ENCODE assay signal across 13 mouse cellular contexts in genomic region chr8:47718641-47719040, GRCm38 (mm10). TPM values are rescaled to one million over a fixed set of nuclear protein-coding genes. Genes with fewer than 3 reads are reported as not detected.
DNase-seq lines count a peak whose midpoint lies in the region; ATAC-seq lines count a peak whose summit lies in the region.
"Had no signal": no experiment of that assay in that cellular context is flagged by ENCODE, and none has a peak within 500 bp of the region (broad histone marks: within the 10 kb centered on the region; RNA-seq: fewer than 3 reads in every experiment).

No protein-coding gene starts in this region.

- H3K9me3 ChIP-seq in hindbrain, embryonic 11.5 days (ENCODE audit: control insufficient read depth, low read length), result no peaks in the 10 kb centered on the region
- no peaks in the 10 kb centered on the region for H3K9me3 ChIP-seq in hindbrain, embryonic 13.5 days
- no peaks in the 10 kb centered on the region for H3K9me3 ChIP-seq in midbrain, embryonic 13.5 days
- H3K9me3 ChIP-seq in midbrain, embryonic 16.5 days (replicated peaks; ENCODE audit: control insufficient read depth, low read length, poor library complexity, severe bottlenecking), result no peaks in the 10 kb centered on the region
- H3K9me3 ChIP-seq in limb, embryonic 12.5 days, result no peaks in the 10 kb centered on the region
- H3K9me3 ChIP-seq: forebrain, embryonic 12.5 days had no signal

- H3K27me3 ChIP-seq in hindbrain, embryonic 11.5 days (ENCODE audit: control insufficient read depth, insufficient read depth, low read length), result no peaks in the 10 kb centered on the region
- H3K27me3 ChIP-seq in hindbrain, embryonic 13.5 days, result no peaks in the 10 kb centered on the region
- H3K27me3 ChIP-seq in midbrain, embryonic 13.5 days, result no peaks in the 10 kb centered on the region
- no peaks in the 10 kb centered on the region for H3K27me3 ChIP-seq in midbrain, embryonic 16.5 days (ENCODE audit: control insufficient read depth, insufficient read depth, low read depth, low read length)
- H3K27me3 ChIP-seq in limb, embryonic 12.5 days, result peaks cover 5% of the 10 kb centered on the region; the same call in 1 of the 2 replicates
- H3K27me3 ChIP-seq: forebrain, embryonic 12.5 days had no signal

- no peak for ATAC-seq in hindbrain, embryonic 11.5 days (ENCODE audit: low FRiP score)
- ATAC-seq in hindbrain, embryonic 13.5 days (ENCODE audit: low FRiP score), result no peak
- ATAC-seq in midbrain, embryonic 13.5 days, result no peak
- no peak for ATAC-seq in midbrain, embryonic 16.5 days
- no peak for ATAC-seq in limb, embryonic 12.5 days (ENCODE audit: insufficient number of reproducible peaks, insufficient read depth, low FRiP score, low TSS enrichment, low read depth)

- WGBS in hindbrain, embryonic 11.5 days, result 26% methylated on average over 11 of the region's 11 CpGs
- 22% methylated on average over 11 of the region's 11 CpGs for whole genome bisulfite sequencing in hindbrain, embryonic 13.5 days
- WGBS in midbrain, embryonic 13.5 days, result 30% methylated on average over 11 of the region's 11 CpGs
- WGBS in midbrain, embryonic 16.5 days, result 31% methylated on average over 11 of the region's 11 CpGs
- 25% methylated on average over 11 of the region's 11 CpGs for WGBS in limb, embryonic 12.5 days

- no peak overlapping the region for H3K9ac ChIP-seq in hindbrain, embryonic 11.5 days (ENCODE audit: low read depth, low read length)
- no peak overlapping the region for H3K9ac ChIP-seq in hindbrain, embryonic 13.5 days
- 0 out of 2 replicates have a peak overlapping the region, but pooled peaks have one; percentile 16 for H3K9ac ChIP-seq in midbrain, embryonic 13.5 days (replicated peaks)
- H3K9ac ChIP-seq in midbrain, embryonic 16.5 days (ENCODE audit: low read depth, low read length), result no peak overlapping the region
- H3K9ac ChIP-seq in limb, embryonic 12.5 days (replicated peaks), result no peak overlapping the region
- H3K9ac ChIP-seq: forebrain, embryonic 12.5 days had no signal

- no peak overlapping the region for H3K4me3 ChIP-seq in hindbrain, embryonic 11.5 days (ENCODE audit: low read depth, low read length)
- no peak overlapping the region for H3K4me3 ChIP-seq in hindbrain, embryonic 13.5 days
- no peak overlapping the region for H3K4me3 ChIP-seq in midbrain, embryonic 13.5 days (replicated peaks)
- no peak overlapping the region for H3K4me3 ChIP-seq in midbrain, embryonic 16.5 days (ENCODE audit: low read depth, low read length)
- no peak overlapping the region for H3K4me3 ChIP-seq in limb, embryonic 12.5 days (replicated peaks)
- H3K4me3 ChIP-seq: forebrain, embryonic 12.5 days; heart, adult 2 months had no signal

- no peak overlapping the region for H3K27ac ChIP-seq in hindbrain, embryonic 11.5 days (ENCODE audit: low read depth, low read length)
- H3K27ac ChIP-seq in hindbrain, embryonic 13.5 days, result no peak overlapping the region
- no peak overlapping the region for H3K27ac ChIP-seq in midbrain, embryonic 13.5 days
- no peak overlapping the region for H3K27ac ChIP-seq in midbrain, embryonic 16.5 days (ENCODE audit: low read length)
- no peak overlapping the region for H3K27ac ChIP-seq in limb, embryonic 12.5 days
- H3K27ac ChIP-seq: forebrain, embryonic 12.5 days; heart, adult 2 months had no signal

- no peak overlapping the region for H3K4me2 ChIP-seq in hindbrain, embryonic 11.5 days (replicated peaks; ENCODE audit: low read depth, low read length)
- H3K4me2 ChIP-seq in hindbrain, embryonic 13.5 days, result no peak overlapping the region
- no peak overlapping the region for H3K4me2 ChIP-seq in midbrain, embryonic 13.5 days (replicated peaks)
- H3K4me2 ChIP-seq in midbrain, embryonic 16.5 days (ENCODE audit: low read length), result no peak overlapping the region
- H3K4me2 ChIP-seq in limb, embryonic 12.5 days, result peak overlapping the region; percentile 15; the same call in 1 of the 2 replicates
- H3K4me2 ChIP-seq: forebrain, embryonic 12.5 days had no signal

- peak; percentile 23 for DNase-seq in embryo, embryonic 11 days
- no peak for DNase-seq in embryo, embryonic 10 days (ENCODE audit: low spot score)
- DNase-seq in hindbrain, embryonic 11.5 days (ENCODE audit: low spot score), result peak; percentile 11
- no peak for DNase-seq in urinary bladder, postnatal 14 days (ENCODE audit: low spot score)
- DNase-seq: adrenal gland, adult 2 months; heart, adult 2 months; kidney, postnatal 36 days; thymus, adult 18-20 months had no signal

- H3K4me1 ChIP-seq in hindbrain, embryonic 11.5 days (replicated peaks; ENCODE audit: control insufficient read depth, insufficient read depth, low read length), result no peaks in the 10 kb centered on the region
- peaks cover 3% of the 10 kb centered on the region for H3K4me1 ChIP-seq in hindbrain, embryonic 13.5 days (replicated peaks)
- H3K4me1 ChIP-seq in midbrain, embryonic 13.5 days (replicated peaks), result peaks cover 3% of the 10 kb centered on the region; the same call in 1 of the 2 replicates
- H3K4me1 ChIP-seq in midbrain, embryonic 16.5 days (ENCODE audit: control insufficient read depth, insufficient read depth, low read length), result no peaks in the 10 kb centered on the region; the same call in 1 of the 2 replicates
- peaks cover 3% of the 10 kb centered on the region for H3K4me1 ChIP-seq in limb, embryonic 12.5 days (replicated peaks)

- H3K36me3 ChIP-seq in hindbrain, embryonic 11.5 days (ENCODE audit: control insufficient read depth, insufficient read depth, low read length), result no peaks in the 10 kb centered on the region
- H3K36me3 ChIP-seq in hindbrain, embryonic 13.5 days, result no peaks in the 10 kb centered on the region
- H3K36me3 ChIP-seq in midbrain, embryonic 13.5 days, result no peaks in the 10 kb centered on the region
- no peaks in the 10 kb centered on the region for H3K36me3 ChIP-seq in midbrain, embryonic 16.5 days (ENCODE audit: control insufficient read depth, insufficient read depth, low read length)
- no peaks in the 10 kb centered on the region for H3K36me3 ChIP-seq in limb, embryonic 12.5 days
- H3K36me3 ChIP-seq: forebrain, embryonic 12.5 days had no signal

RNA-seq across cellular contexts. Expression of gene Cdkn2aip, which starts 4.9 kb away (rescaled TPM):
- polyA plus RNA-seq in hindbrain, embryonic 11.5 days (2014; fragmentation: Nextera tagmentation; extraction: Ambion mirVana), result 46.3 and 50.8 TPM in 2 replicates
- 41.0 and 41.4 TPM in 2 replicates for polyA plus RNA-seq in hindbrain, embryonic 13.5 days (2015; fragmentation: Nextera tagmentation; extraction: Ambion mirVana)
- 44.3 and 45.7 TPM in 2 replicates for polyA plus RNA-seq in midbrain, embryonic 13.5 days (2015; fragmentation: Nextera tagmentation; extraction: Ambion mirVana)
- 32.7 and 39.0 TPM in 2 replicates for polyA plus RNA-seq in midbrain, embryonic 16.5 days (2015; fragmentation: Nextera tagmentation; extraction: Ambion mirVana)
- 32.4 and 34.6 TPM in 2 replicates for polyA plus RNA-seq in limb, embryonic 12.5 days (2016; fragmentation: Nextera tagmentation; extraction: Ambion mirVana)

RNA-seq across cellular contexts. Expression of gene Ing2, which starts 43.3 kb away (rescaled TPM):
- 13.2 and 13.3 TPM in 2 replicates for polyA plus RNA-seq in hindbrain, embryonic 11.5 days (2014; fragmentation: Nextera tagmentation; extraction: Ambion mirVana)
- polyA plus RNA-seq in hindbrain, embryonic 13.5 days (2015; fragmentation: Nextera tagmentation; extraction: Ambion mirVana), result 5.6 and 6.2 TPM in 2 replicates
- polyA plus RNA-seq in midbrain, embryonic 13.5 days (2015; fragmentation: Nextera tagmentation; extraction: Ambion mirVana), result 6.5 and 8.9 TPM in 2 replicates
- polyA plus RNA-seq in midbrain, embryonic 16.5 days (2015; fragmentation: Nextera tagmentation; extraction: Ambion mirVana), result 5.2 and 5.3 TPM in 2 replicates
- 15.7 and 17.8 TPM in 2 replicates for polyA plus RNA-seq in limb, embryonic 12.5 days (2016; fragmentation: Nextera tagmentation; extraction: Ambion mirVana)

Comparison
In these comparisons a context has a peak if more than half of its experiments do, and no peak if none do; other contexts are left out.
1. DNase-seq: peak in embryo, embryonic 11 days (single experiment) and hindbrain, embryonic 11.5 days (single experiment); none in embryo, embryonic 10 days (single experiment) and urinary bladder, postnatal 14 days (single experiment).